Mouse (Mus musculus) macrophage (primary cell): ENCODE results near the gene Rfc5. TPM values are rescaled to one million over a fixed set of nuclear protein-coding genes. Genes with fewer than 3 reads are reported as not detected.
"Not testable (repeated sequence)": the region's sequence is repeated elsewhere in the genome, so short reads cannot be mapped to it uniquely, and the experiment has no call there.

Experiments used
- H3K27ac ChIP-seq: fragments of 350-480 bp; formaldehyde crosslinking; 2 replicates; pipeline ENCODE4 v1.9.0; 2021
- H3K36me3 ChIP-seq: fragments of 350-480 bp; formaldehyde crosslinking; 2 replicates; pipeline ENCODE4 v1.9.0; 2021; ENCODE audit errors: inconsistent target
- H3K4me3 ChIP-seq: fragments of 350-480 bp; formaldehyde crosslinking; 2 replicates; pipeline ENCODE4 v1.9.0; 2021; ENCODE audit errors: inconsistent target
- H3K79me2 ChIP-seq: fragments of 350-480 bp; formaldehyde crosslinking; 2 replicates; pipeline ENCODE4 v1.9.0; 2021; ENCODE audit errors: inconsistent target
- WGBS: methylation state at CpG from one replicate; pipeline ENCODE4 v1.1.7; 2026; ENCODE audit warnings: inconsistent platforms; ENCODE audit not compliant: missing documents; 5-methylcytosine and 5-hydroxymethylcytosine counted together
- polyA plus RNA-seq: library from polyadenylated mRNA; stranded (reverse); fragments of 250-400 nt; gene quantifications from 3 replicates; pipeline ENCODE4 v1.2.4, GENCODE M21; 2018; ENCODE audit warnings: inconsistent platforms

Gene Rfc5
- polyA plus RNA-seq, 1 experiment from 2014 or later: 13.0 TPM

DNA sequence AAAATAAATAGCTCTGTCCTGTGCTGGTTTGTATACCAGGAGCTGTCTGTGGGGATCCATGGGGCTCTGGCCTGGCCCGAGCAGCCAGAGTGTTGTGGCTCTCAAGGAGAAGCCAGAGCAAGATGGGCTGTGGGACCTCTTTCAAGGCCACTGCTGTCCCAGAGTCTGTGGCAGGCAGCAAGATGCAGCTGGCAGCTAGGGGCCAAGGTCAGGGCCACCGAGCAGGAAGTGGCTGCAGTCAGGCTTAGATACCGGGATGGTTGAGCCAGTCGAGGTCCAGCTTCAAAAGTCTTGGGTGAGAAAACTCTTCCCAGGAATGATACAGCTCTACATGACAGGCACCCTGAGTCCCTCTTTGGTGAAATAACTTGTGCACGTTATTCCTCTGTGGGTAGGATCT, 41.8 kb downstream of the Rfc5 start:
- Histone ChIP-seq H3K79me2 (no peaks in the 10 kb centered on the region), H3K27ac (no peak overlapping the region), H3K36me3 (no peaks in the 10 kb centered on the region), H3K4me3 (no peak overlapping the region)
- 91% methylated on average over 5 of the region's 5 CpGs for WGBS

DNA sequence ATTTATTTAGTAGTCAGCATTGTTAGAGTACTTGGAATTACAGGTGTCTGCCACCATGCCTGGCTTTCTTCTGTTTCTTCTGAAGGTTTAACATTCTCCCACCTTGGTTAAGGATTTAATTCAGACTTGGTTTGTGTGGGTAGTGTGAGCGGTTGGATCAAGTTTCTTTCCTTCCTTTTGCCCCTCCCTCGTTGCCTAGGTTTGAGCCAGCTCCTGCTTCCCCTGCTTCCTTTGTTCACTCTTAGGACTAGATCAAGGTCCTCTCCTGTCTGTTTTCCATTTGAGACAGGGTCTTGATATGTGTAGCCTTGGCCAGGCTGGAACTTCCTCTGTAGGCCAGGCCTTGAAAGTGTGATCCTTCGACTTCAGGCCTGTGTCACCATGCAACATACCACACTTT, 42.6 kb downstream of the Rfc5 start:
- no peak overlapping the region for H3K4me3 ChIP-seq
- WGBS: no CpG with 5 or more reads among the region's 3 CpGs
- H3K36me3 ChIP-seq: no peaks in the 10 kb centered on the region
- H3K79me2 ChIP-seq: no peaks in the 10 kb centered on the region
- no peak overlapping the region for H3K27ac ChIP-seq

DNA sequence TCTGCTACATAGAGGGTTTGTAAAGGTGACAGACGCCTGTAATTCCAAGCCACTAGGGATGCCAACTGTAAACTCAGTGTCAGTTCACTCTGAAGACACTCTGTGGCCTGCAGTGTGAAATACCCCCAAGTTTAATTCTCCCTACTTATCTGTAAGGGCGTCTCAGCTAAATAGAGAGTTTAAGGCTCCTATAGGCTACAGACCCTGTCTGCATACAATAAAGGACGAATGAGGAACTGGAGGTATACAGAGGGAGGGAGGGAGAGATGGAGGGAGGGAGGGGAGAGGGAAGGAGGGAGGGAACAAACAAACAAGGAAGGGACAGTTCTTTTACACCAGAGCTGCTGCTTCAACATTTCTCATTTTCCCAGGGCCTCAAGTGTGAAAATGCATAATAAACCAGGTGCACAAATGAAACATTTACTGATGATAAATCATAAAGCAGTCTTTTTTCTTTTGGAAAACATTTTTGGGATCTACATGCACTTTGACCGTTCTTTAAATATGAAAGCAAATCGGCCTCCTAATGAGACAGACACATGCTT, 43.3 kb downstream of the Rfc5 start:
- Histone ChIP-seq H3K27ac (no peak overlapping the region), H3K79me2 (no peaks in the 10 kb centered on the region), H3K4me3 (no peak overlapping the region), H3K36me3 (no peaks in the 10 kb centered on the region)
- WGBS: 78% methylated on average over 5 of the region's 5 CpGs

DNA sequence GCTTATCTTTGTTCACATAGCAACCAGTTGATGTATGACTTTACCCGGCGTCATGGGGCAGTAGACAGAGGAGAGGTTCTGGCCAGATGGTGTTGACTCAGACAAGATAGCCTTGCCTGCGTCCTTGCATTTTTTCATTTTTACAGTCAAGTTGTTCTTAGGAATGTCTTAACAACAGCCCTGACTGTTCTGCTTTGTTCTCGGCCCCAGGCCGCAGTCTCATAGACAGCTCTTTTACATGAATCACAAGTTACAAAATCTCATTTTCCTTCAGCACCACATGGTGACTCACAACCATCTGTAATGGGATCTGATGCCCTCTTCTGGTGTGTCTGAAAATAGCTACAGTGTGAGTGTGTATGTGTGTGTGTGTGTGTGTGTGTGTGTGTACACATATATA, 44.4 kb downstream of the Rfc5 start:
- H3K79me2 ChIP-seq, H3K4me3 ChIP-seq, H3K36me3 ChIP-seq, H3K27ac ChIP-seq: not testable (repeated sequence)
- 98% methylated on average over 5 of the region's 5 CpGs for WGBS

DNA sequence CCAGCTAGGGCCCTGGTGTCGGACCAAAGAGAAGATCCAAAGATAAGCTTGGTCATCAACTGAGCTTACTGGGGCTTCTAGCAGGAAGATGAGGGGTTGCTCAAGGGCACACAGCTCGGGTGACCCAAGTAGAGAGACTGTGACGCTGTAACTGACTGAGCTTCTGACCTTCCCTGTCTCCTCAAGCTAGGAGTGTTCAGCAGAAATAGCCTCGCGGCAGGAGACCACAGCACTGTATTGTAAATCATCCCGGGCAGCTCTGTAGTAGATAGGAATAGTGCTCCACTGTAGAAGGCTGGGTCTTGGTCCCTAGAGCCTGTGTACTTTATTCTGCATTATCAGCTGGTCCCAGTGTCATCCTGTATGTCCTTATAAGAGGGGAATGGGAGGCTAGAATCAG, 47.0 kb downstream of the Rfc5 start:
- no peak overlapping the region for H3K4me3 ChIP-seq
- H3K79me2 ChIP-seq: no peaks in the 10 kb centered on the region
- WGBS: 87% methylated on average over 6 of the region's 6 CpGs
- no peak overlapping the region for H3K27ac ChIP-seq
- H3K36me3 ChIP-seq: no peaks in the 10 kb centered on the region

DNA sequence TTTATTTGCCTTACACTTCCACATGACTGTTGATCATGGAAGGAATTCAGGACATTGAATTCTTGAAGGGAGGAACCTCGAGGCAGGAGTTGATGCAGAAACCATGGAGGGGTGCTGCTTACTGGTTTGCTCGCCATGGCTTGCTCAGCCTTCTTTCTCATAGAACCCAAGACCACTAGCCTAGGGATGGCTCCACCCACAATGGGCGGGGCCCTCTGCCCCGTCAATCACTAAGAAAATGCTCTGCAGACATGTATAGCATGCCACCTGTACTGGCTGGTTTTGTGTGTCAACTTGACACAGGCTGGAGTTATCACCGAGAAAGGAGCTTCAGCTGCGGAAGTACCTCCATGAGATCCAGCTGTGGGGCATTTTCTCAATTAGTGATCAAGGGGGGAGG, 48.8 kb downstream of the Rfc5 start:
- no peaks in the 10 kb centered on the region for H3K79me2 ChIP-seq
- WGBS: 96% methylated on average over 6 of the region's 6 CpGs

DNA sequence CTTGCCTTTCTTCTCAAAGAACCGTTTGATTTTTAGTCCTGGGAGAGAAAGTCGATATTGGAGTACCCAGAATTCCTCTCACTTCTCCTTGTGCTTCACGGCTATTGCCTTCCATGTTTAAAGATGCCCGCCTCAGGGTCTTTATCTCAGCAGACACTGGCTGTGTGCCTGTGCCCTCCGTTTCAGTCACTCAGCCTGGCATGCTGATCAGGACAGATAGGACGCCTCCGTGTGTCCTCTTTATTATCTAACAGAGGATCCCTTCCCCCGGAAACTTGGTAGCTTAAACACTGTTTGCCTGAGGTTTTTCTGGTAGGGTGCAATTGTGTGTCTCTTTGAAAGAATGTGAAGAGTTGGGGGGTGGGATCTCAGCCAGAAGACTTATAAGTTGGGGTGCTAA, 50.3 kb downstream of the Rfc5 start:
- Histone ChIP-seq H3K79me2 (no peaks in the 10 kb centered on the region), H3K36me3 (no peaks in the 10 kb centered on the region), H3K4me3 (no peak overlapping the region), H3K27ac (no peak overlapping the region)
- 92% methylated on average over 8 of the region's 8 CpGs for WGBS

More for the DNA sequence above, 48.8 kb downstream of the Rfc5 start:
- Histone ChIP-seq H3K4me3 (no peak overlapping the region), H3K27ac (no peak overlapping the region), H3K36me3 (no peaks in the 10 kb centered on the region)

DNA sequence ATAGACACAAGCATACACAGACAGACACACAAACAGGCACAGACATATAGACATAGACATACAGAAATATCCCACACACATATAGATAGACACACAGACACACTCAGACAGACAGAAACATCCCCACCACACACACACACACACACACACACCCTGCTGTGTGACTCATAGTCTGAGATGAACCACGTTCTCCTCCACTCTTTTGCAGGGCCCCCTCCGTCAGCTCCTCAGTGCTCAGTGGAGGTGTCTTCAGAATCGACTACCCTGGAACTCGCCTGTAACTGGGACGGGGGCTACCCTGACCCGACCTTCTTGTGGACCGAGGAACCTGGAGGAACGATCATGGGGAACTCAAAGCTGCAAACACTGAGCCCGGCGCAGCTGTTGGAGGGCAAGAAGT, 50.8 kb downstream of the Rfc5 start:
- Histone ChIP-seq H3K27ac (no peak overlapping the region), H3K79me2 (no peaks in the 10 kb centered on the region), H3K4me3 (no peak overlapping the region), H3K36me3 (no peaks in the 10 kb centered on the region)
- 92% methylated on average over 10 of the region's 10 CpGs for WGBS

DNA sequence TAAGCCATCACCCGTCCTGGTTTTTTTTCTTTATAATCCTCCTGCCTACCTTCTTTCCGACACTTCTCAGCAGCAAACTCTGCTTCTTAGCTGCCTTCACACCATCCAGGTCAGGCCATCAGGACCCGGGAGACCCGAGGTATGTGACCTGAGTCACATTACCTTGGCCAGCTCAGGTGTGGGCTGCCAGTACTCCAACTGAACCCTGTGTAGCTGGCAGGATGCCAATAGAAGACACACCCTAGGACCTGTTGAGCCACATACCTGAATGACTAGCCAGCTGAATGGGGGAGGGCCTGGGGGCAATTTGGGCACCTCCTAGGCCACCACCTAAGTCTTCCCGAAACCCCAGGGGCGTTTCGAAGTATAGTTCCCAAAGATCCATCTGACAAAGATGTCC, 58.4 kb downstream of the Rfc5 start:
- Histone ChIP-seq H3K4me3 (no peak overlapping the region), H3K27ac (no peak overlapping the region), H3K79me2 (no peaks in the 10 kb centered on the region), H3K36me3 (no peaks in the 10 kb centered on the region)
- WGBS: 98% methylated on average over 7 of the region's 7 CpGs

Other genes with a start within 250 kb of the Rfc5 start
- gene Pebp1, start 101.4 kb downstream of the Rfc5 start, polyA plus RNA-seq: 88.4 to 216 TPM (median 189 TPM) in 3 replicates
- 1.2 to 1.6 TPM (median 1.3 TPM) in 3 replicates for gene Vsig10, start 70.0 kb downstream of the Rfc5 start, polyA plus RNA-seq
- gene Wsb2, start 31.7 kb downstream of the Rfc5 start, polyA plus RNA-seq: 113 to 142 TPM (median 114 TPM) in 3 replicates
- 0.07 to 0.72 TPM (median 0.28 TPM) in 3 replicates for gene Ksr2, start 25.0 kb upstream of the Rfc5 start, polyA plus RNA-seq